Mouse (Mus musculus) ovary, postnatal 10 days (tissue): ENCODE measurements at regions not wholly inside any gene's neighbourhood (a gene's known extent, or its start where the extent isn't known, plus 50 kb on each side); places are given as distances from the start of the nearest gene placed in this dataset.

ENCODE experiments used
- DNase-seq: peaks from one replicate; pipeline ENCODE4 v3.0.0; 2022; ENCODE audit warnings: low spot score

- DNase-seq, result no peak
Measured at GRCm38 (mm10) chr4:153542631-153543031, 60.0 kb upstream of the Ajap1 start.

DNA sequence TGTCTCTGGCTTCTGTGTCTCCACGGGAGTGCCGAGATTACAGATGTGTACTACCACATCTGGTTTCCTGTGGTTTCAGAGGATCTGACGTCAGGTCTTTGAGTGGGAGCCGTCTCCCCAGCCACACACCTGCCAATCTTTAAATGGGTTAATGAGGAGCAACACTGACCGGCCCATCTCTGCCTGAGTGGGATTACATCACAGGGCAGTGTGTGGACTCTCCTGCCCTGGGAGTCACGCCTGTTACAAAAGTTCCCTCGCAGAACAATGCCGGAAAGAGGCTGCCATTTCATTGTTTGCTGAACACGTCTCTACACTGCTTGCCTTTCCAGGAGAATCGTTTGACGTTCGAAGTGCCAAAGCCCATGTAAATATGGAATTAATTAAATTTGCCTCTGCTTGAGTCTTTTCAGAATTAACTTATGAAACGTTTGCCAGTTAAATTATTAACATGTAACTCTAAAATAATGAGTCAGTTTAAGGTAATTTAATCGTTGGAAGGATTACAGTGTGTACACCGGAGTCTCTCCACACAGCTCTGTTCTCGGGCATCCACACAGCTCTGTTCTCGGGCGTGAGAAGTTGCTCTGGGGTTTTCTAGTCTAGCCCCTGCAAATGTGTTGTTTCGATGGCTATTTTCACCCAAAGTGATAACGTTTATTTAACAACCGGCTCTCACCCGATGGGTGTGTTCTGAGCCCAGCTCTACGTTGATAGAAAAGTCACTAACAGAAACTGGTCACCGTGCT lies 61.5 kb upstream of the Ajap1 start:
- DNase-seq, result no peak

- DNase-seq, result no peak
Measured at GRCm38 (mm10) chr4:153546709-153547108, 64.1 kb upstream of the Ajap1 start.

DNA sequence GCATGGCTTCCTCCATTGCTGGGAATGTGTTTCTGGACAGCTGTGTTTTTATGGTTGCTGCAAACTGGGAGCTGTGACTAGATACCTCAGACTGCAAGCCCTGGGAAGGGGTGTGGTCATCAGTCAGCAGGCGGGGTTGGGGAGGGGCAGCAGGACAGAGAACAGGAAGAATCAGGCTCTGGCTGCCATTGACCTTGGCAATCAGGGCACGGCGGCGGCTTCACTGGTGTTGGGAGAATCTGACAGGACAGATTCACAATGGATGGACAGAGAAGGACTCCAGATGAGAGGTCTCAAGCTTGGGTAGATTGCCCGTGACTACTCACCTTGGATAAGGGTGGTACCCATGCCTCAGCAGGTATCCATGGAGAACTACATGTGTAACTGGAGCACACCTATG lies 64.5 kb upstream of the Ajap1 start:
- no peak for DNase-seq

- DNase-seq, result no peak
Measured at GRCm38 (mm10) chr4:153547871-153548270, 65.3 kb upstream of the Ajap1 start.

DNA sequence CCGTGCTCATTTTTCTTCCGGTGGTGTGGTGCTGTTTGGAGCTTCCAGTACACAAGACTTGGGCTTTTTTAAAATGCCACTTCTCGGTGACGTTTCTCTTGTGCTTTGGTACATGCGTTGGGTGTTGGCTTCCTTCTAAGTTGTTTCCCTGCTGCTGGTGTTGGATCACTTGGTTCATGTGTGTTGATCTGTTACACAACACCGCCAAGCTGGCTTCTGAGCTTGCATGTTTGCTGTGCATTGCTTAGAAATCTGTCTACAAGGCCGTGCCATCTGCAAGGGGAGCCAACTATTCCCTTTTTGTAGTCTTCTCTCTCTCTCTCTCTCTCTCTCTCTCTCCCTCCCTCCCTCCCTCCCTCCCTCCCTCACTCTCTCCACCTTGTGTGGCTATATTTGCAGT lies 68.7 kb upstream of the Ajap1 start:
- no peak for DNase-seq

DNA sequence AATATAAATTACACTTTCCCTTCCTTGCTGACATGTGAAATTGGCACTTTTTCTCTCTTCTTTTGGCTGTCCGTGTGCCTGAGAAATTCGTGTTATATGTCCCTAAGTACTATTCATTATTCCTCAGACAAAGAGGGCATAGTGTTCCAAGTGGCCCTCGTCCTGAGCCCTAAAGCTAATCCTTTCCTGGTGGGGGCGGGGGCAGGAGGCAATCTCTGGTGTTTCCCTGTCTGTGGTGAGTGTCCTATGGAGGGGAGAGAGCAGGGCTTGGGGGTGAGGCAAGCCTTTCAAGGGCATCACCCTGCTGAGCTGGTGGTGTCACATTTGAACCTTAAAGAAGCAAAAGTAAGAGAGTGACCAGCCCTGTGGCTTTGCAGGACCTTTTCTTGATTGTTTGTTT lies 69.9 kb upstream of the Ajap1 start:
- no peak for DNase-seq

DNA sequence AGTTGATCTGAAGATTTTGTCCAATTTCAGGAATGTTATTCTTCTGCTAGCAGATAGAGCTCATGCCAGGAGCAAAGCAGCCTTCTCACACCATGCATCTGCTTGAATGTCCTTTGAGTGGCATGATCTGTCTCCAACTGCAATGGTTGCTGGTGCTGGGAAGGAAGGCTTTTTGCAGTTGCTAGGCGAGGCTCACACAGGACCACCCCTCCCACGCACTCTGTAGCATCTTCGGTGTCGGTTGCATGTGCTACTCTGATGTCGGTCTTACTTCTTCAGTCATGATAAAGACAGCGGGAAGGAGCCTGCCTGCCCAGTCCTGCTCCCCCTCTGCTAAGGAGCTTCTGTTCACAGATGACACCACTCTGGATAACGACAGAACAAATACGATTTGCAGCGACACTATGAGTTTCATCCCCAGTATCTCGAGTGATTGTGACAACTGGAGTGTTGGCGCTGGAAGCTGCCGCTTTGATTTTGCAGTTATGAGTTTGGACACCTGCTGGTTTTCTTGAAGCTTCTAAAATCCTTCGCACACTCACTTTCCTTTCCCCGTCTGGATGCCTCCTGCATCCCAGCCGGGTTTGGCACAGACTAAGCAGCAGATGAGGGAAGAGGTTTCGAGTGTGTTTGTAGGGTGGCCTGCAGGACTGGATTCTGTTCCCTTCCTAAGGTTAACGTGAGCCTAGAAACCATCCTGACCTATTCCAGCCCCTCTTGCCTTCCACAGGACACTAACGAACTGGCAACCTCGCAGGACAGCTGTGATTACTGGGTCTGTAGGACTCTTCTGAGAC lies 75.4 kb upstream of the Ajap1 start:
- DNase-seq, result no peak

DNA sequence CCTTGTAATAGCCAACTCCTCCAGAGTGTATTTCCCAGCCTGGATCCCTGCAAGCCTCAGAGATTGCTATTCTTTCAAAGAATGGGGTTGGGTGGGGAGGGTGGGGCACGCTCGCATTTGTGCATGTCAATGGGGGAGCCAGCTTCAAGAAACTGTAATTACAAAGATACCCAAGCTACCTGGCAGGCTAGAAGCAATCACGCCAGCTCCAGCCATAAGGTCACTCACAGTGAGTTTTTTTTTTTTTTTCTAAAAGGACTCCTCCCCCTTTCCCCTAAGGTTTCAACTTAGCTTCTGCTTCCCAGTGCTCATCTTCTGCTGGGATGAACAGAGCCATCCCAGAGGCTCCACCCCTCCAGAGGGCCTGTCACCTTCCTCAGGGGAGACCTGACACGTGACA lies 77.0 kb upstream of the Ajap1 start:
- no peak for DNase-seq

DNA sequence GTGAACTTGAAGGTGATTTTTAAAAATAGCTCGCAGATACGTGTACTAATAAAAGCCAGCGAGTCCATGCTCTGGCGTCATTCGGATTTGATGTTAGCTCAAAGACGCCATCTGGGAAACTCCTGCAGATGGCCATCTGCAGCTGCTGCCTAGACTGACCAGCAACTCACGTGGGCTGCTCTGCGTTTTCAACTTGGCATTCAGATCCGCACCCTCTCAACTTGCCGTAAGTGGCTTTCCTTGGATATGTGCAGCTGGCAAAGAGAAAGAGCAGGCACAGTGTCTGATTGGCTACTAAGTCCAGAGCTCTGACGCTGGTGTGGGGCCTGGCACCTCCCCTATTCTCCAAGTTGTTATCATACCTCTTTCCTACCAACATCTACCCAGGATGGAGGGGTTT lies 77.6 kb upstream of the Ajap1 start:
- DNase-seq, result no peak

DNA sequence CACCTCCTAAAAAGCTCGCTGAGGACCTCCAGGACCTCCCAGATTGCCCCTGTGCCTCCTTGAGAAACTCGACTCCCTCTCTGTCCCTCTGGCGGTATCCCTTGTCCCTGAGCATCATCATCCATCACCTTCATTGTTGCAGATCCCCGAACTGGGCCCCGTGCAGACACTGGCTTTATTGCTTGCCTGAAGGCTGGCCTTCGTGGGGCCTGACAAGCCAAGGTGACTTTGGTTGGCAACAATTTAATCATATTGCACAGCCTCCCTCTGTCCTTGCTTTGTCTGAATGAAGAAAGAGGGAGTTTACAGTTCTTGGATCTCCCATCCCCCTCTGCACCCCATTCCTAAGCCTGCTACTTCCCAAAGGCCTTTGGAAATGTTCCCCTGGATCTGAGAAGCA lies 78.3 kb upstream of the Ajap1 start:
- no peak for DNase-seq

DNA sequence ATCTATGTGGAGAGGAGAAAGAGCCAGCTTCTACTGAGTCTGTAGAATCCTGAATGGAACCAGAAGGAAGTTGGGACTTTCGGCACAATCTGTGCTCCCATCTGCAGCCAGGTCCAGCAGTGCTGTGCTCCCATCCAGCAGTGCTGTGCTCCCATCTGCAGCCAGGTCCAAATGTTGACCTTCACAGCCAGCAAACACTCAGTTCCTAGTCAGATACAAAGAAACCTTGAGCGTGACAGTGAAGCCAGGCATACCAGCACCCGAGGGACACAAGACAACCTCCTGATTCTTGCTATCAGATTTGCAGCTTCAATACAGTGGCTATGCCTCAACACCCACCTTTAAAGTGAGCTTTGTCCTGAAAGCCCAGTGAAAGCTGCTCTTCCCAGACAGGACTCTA lies 79.4 kb upstream of the Ajap1 start:
- DNase-seq, result no peak

GRCm38 (mm10) chr4:153567329-153567973 lies 84.8 kb upstream of the Ajap1 start:
- no peak for DNase-seq

DNA sequence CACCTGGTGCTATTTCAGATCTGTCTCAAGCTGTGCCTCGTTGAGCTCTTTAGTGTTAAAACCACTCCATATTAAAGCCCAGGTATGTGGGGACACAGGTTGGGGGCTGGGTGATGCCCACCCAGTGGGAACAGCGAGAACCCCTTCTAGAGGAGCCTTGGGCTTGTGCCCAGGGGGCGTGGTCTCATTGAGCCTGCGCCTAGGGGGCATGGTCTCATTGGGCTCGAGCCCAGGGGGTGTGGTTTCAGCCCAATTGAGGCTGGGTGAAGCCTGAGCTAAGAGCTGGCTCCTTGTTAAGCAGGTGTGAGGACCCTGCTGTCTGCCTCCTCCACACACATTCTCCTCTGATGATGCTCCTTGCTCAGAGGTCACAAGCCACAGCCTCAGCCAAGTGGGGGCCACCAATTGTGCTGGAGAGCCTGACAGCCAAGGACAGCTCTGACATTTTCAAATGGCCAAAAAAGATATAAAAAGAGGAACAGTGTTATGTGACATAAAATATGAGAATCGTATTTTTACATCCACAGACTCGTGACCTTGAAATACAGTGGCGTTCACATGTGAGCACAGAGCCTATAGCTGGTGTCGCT lies 90.7 kb upstream of the Ajap1 start:
- no peak for DNase-seq

GRCm38 (mm10) chr4:153593291-153593690 lies 110.7 kb upstream of the Ajap1 start:
- DNase-seq, result no peak

GRCm38 (mm10) chr4:153599794-153600370 lies 117.3 kb upstream of the Ajap1 start:
- DNase-seq, result no peak

- DNase-seq, result no peak
Measured at GRCm38 (mm10) chr4:153602496-153602895, 119.9 kb upstream of the Ajap1 start.

DNA sequence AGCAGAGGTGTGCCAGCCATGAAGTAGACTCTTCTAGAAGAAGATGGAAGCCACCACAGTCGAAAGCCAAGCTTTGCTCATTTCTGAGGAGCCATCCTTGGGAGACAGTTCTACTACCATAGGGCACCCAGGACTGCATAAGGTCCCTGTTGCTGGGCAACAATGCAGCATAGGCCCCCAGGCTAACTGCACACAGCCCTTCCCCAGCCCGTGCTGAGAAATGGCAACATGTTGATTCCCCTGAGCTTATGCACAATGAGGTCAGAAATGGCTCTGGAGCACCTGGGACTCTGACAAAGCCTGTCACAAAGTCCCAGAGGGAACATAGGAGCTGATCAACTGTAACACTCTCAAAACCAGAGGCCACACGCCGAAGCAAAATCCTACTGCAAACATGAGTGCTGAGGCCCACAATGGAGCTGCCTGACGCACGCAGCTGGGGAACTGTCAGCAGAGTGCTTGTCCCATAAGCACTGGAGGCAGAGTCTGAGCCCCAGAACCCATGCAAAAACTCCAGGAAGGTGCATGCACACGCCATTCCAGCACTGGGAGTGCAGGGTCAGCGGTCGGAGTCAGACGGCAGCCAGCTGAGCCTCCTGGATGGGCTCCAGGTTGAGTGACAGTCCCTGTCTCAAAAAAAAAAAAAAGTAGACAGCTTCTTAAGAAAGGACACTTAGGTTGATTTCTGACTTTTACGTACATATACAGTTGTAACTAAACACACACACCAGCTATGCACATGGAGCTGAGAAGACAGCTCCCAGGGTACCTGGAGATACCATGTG lies 120.6 kb upstream of the Ajap1 start:
- DNase-seq, result no peak

DNA sequence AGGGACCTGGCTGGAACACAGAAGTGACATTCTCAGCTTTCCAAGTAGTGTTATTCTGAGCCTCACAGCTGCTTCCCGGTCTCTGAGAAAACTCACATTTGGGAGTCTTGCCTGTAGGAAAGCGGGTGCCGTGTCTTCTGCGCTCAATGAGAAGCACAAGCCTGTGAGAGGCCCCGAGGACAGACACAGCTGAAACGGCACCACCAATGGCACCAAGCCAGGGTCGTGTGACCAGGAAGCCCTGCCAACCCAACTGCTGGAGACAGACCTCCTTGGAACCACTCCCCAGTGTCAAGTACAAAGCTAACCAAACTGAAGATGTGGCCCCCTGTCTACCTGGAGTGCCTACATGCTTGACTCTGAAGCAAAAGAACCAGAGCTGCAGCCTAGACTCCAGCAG lies 121.3 kb upstream of the Ajap1 start:
- no peak for DNase-seq

DNA sequence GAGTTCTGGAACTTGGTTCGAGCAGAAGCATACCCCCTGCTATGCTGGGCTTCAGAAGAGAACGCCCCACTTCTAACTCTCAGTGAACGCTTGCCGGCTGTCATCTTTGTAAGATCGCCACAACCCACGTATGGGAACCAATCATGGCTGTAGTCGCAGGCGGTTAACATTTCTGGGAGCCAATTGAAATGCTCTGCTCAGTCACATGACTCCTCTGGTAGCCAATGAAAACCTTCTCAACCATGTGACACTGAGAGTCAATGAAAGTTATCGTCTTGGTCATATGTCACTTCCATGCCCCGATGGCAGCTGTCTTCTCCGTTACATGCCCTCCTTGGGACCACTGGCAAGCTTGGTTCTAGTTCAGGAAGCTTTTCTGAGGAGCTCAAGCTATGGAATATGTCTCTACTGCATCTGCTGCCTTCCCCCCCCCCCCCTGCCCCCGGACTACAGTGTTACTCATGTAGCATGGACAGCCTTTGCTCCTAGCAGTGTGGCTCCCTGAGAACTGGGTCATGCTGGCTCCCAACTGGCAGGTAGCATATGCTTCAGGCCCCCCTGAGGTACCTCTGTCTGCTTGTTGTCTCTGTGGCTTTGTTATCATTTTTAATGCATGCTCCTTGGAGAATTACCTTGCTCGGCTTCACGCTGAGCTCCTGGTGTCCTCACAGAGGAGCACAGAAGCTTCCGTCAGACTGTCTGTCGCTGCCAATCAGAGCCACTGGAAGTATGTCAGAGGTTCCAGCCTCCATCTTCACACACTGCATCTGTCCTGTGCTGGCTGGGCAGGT lies 122.3 kb upstream of the Ajap1 start:
- DNase-seq, result no peak

GRCm38 (mm10) chr4:153616058-153616457 lies 133.4 kb upstream of the Ajap1 start:
- DNase-seq, result no peak
